Mouse (Mus musculus) MN1 (cell line): Measurements from ENCODE around the gene Skiv2l.
"Not testable (repeated sequence)": the region's sequence is repeated elsewhere in the genome, so short reads cannot be mapped to it uniquely, and the experiment has no call there.

Experiments used
- DNase-seq: peaks from one replicate; pipeline ENCODE4 v3.0.0-alpha.2; 2016; ENCODE audit warnings: low spot score

Gene Skiv2l

DNA sequence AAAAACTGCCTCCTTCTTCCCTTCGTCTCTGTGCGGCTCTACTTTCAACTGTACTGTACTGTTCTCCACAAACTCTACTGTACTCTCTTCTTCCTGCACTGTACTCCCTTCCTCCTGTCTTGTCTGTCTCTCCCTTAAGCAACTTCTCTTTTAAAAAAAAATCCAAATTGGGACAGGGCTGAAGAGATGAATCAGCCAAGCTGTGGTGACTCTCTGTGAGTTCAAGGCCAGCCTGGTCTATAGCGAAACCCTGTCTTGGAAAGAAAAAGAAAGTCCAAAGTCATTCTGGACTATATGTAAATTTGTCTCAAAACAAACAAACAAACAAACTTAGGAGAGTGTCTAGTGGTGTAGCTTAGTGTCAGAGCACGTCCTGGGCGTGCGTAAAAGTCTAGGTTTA is 24.3 kb upstream of the Skiv2l start:
- DNase-seq = no peak

DNA sequence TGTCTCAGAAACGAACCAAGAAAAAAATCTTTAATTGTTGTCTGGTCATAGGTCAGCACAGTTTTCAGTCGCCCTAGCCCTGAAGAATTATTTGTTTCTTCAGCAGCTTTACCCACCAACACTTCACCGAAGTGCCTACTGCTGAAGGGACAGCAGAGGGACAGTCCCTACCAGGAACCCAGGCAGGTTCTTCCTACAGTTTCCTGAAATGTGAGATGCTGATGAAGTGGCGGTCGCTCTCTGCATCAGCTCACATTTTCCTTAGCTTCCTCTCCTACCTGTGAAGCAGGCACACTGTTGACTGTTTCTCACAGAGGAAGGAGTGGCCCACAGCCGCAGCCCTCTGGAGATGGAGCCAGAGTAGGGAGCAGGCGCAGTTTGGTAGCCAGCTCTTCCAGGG is 16.0 kb upstream of the Skiv2l start:
- no peak for DNase-seq

DNA sequence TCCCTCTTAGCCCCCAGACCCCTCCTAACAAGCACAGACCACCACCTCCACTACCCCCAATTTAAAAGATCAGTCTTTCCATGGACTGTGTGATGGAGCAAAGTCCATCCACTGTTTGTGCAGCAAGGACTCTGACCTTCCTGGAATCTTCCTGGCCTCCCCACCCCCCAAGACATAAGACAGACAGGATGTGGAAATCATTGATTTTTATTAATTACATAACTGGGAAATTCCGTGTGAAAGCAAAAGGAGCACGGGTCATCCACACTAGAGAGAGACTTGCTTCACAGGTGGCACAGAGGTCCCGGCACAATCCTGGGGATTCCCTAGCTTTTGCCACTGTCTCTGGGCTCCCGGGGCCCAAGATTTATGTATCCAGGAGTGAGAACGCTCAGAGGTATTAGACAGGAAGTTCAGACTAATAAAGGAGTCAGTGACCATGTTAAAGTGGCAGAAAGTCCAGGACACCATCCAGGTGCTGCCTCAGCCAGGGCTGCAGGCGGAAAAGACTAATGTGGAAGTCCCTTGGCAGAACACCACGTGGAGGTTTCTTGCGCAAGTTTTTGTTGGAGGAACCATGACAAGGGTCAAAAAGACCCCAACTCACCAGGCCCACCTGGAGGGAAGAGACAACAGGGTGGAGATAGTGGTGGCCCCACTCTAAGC is 12.5 kb upstream of the Skiv2l start, which contains the start of gene Cfb:
TSS of gene Cfb (minus strand) at position 103 of the 666 bp plus-strand sequence.
- no peak for DNase-seq

DNA sequence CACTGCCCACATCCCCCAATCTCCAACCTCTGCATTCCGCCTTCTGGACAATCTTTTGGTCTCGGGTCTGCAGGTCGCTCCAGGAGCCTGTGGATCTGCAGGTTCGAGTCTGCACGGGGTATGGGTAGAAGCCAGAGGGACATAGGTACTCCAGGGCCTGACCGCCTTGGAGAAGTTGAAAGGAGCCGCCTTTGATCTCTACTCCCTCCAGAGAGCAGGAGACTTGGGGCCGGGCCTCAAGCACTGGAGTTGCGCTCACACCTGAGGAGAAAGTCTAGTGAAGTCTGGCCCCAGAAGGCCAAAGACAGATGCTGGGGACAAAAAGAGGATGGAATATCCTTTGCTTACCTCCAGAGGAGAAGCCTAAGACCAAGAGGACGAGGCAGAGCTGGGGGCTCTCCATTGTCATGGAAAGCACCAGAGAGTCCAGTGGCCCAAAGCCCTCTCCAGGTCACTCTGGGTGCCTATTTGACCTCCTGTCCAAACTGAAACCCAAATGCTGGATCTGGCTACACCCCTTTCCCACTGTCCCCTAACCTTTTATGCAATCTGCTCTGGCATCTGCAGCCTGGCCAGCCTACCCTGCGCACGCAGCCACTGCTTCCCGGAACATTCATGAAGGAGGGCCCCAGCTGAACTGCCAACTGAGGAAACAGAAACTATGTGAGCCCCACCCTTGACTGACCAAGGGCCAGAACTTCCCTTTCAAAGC is 11.8 kb upstream of the Skiv2l start:
- no peak for DNase-seq

DNA sequence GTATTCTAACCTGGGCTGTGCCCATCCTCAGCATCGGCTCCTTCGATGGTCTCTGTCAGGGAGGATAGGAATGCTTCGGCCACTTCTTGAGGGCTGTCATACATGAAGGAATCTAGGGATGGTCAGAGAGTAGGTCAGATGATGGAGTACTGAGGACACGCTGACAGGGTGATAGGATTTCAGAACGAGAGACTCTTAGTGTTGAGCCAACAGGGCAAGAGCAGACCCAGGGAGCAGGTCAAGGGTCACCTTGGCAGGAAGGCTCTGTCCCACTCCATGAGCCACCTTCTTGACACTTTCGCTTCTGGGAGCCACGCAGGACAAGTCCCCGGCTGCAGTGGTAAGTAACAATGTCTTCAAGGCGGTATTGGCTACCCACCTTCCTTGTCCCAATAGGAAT is 10.5 kb upstream of the Skiv2l start:
- DNase-seq = no peak

DNA sequence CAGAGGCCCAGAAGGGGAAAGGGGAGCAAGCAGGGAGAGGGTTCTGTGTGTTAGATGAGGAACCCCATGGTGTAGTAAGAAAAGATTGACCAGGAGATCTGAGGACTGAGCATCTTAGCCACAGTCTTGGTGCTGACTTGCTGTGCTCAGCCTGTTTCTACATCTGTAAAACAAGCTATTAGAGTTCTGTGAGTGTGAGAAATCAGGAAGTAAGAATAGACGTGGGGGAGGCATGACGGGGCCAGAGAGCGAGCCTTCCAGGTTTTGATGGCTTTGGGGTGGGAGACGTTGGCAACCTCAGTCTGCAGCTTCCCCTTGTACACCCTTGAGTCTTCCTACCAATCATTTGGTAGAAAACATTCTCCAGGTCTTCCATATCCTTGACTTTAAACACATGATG is 8.7 kb upstream of the Skiv2l start:
- DNase-seq = no peak

DNA sequence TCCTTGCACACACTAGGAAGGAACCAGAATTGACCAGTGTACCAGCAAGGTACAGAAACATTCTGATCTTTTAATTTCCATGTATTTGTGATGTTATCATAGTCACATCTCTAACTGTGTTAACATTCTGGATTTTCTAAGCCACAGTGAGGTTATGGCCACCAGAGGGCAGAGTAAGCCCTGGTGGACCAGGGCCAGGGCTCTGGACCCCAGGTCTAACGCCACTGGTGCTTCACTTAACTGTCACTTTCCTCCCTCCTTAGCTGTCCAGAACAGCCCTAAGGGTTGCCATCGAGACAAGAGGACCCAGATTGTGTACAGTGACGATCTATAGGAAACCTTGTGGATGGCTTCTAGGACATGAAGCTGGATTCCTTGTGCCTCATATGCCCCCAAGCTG is 5.8 kb upstream of the Skiv2l start:
- peak; percentile 72 for DNase-seq

DNA sequence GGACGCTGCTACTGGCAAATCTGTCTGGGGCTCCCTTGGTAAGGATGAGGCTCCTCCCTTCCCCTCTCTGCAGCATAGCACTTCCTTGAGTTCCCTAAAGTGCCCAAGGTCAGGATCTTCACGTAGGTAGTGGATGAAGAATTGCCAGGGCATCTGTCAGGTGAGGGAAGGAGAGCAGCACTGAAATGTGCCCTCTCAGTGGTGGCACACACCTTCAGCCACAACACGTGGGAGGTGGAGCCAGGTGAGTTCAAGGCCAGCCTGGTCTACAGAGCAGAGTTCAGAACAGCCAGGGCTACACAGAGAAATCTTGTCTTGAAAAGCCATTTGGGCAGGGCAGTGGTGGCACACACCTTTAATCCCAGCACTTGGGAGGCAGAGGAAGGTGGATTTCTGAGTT is 4.8 kb upstream of the Skiv2l start:
- DNase-seq = no peak

DNA sequence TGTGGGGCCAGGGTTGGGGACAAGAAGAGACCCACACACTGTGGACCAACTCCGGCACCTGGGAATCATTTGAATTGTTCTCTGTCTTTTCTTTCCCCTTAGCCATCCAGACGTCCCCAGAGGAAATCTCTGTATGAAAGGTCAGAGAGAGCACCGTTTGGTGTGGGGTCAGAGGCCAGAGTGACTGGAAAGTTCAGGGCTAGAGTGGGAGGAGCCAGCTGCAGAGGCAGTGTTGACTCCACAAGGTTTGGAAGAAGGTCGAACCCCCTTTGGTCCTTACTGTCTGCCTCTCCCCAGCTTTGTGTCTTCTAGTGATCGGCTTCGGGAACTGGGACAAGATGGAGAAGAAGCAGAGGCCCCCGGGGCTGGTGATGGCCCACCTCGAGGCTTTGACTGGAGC is 3.5 kb upstream of the Skiv2l start:
- DNase-seq = no peak

DNA sequence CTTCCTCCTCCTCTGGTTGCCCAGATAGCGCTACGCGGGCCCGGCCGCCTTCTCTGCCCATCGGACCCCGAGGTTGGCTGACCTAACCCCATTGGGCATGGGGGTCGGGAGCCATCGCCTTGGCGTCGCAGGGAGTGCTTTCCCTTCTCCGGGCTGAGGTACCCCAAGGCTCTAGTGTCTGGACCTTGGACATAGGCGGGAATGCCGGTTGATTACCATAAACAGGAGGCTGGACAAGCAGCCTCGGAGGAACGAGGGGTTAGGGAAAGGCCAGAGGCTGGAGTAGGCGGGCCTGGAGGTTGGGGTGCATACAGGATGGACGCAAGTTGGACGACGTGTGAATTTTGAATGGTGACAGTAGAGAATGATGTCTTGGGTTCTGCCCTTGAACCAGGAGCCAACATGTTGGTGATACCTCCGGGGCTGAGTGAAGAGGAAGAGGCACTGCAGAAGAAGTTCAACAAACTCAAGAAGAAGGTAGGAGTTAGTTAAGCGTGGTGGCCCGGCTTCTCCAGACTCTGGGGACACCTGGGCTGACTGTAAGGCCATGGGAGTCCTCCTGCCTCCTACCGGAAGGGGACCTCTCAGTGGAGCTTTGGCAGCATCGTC is 611 bp upstream of the Skiv2l start:
- DNase-seq = peak; percentile 20

DNA sequence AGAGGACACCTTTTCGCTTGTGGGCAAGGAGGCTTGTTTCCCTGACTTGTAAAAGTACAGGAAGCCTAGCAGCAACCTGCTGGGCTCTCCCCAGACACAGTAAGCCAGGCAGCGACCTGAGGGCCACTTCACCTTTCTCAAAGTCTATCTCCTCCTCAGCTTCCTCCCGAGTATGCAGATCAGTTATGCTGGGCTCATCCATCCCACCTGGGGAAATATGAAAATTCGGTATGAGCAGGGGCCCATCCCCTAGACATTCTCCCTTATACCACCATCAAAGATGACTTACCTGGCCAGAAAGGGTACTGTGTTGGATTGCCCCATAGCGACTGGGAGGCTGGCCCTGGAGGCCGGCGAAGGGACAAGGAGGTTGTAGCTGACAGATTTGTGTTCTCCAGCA is 2.4 kb downstream of the Skiv2l start:
- no peak for DNase-seq

DNA sequence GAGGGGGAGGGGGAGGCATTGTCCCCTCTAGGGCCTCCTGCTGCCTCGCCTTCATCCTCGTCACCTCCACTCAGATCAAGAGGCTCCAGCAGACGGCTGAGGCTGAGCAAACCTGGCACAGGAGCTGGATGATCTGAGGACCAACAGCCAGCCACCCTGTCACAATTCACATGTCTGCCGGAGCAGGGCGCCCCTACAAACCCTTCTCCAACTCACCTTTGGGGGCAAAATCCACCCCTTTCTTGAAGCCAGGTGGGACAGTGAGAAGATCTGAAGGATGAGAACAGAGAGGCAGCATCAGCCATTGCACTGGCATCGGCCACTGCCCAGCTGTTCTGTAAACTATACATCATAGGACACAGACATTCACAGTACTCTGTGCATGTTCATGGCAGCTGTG is 2.8 kb downstream of the Skiv2l start:
- DNase-seq = no peak

DNA sequence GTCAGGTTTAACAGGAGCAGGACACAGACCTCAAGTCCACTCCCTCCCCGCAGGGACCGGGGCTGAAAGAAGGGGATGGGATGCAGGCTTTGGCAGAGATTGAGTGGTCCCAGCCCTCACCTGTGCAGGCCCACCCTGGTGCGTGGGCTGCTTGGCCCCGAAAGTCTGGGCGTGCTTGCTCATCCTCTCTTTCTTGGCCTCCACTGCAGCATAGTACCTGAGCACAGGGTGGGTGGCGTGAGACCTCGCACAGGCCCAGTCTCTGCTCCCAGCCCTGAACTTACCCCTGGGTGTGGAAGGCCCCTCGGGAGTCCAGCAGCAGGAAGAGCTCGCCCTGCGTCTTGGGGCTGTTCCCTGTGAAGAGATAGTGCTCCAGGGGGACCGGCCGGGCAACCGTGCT is 5.1 kb downstream of the Skiv2l start:
- no peak for DNase-seq

DNA sequence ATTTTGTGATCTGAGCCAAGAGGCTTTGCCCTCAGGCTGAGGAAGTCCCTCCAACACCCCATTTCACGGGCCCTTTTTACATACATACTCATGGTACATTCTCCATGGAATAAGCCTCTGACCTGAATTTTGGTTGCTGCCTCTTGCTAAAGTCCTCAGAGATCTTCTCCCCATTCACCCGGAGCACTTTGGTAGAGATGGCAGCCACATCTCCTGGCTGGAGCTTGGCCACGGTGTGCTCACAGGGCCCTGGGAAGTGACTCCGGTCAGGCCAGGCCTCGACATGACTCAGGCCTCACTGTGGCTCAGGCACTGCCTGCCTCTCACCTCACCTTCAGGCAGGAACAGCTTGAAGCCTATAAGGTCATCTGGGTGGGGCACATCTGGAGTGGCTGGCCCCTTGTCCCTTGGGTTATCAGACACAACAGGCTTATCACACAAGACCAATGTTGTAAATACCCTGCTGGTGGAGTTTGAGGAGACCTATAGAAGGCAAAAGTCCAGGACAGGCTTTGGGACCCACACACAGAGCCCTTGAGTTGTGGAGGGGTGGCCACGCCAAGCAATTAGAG is 9.2 kb downstream of the Skiv2l start:
- DNase-seq = no peak

DNA sequence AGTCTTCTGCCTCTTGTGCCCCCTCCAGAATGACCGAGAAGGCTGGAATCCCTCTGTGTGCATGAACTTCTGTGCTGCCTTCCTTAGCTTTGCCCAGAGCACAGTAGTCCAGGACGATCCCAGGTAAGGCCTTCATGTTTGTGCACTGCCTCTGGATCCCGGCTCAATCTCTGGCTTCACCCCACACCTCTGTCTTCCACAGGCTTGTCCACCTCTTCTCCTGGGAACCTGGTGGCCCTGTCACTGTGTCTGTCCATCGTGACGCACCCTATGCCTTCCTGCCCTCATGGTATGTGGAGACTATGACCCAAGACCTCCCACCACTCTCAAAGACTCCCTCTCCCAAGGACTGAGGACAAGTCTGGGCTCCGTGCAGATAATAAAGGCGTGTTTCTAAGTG is 11.2 kb downstream of the Skiv2l start:
- DNase-seq = no peak

DNA sequence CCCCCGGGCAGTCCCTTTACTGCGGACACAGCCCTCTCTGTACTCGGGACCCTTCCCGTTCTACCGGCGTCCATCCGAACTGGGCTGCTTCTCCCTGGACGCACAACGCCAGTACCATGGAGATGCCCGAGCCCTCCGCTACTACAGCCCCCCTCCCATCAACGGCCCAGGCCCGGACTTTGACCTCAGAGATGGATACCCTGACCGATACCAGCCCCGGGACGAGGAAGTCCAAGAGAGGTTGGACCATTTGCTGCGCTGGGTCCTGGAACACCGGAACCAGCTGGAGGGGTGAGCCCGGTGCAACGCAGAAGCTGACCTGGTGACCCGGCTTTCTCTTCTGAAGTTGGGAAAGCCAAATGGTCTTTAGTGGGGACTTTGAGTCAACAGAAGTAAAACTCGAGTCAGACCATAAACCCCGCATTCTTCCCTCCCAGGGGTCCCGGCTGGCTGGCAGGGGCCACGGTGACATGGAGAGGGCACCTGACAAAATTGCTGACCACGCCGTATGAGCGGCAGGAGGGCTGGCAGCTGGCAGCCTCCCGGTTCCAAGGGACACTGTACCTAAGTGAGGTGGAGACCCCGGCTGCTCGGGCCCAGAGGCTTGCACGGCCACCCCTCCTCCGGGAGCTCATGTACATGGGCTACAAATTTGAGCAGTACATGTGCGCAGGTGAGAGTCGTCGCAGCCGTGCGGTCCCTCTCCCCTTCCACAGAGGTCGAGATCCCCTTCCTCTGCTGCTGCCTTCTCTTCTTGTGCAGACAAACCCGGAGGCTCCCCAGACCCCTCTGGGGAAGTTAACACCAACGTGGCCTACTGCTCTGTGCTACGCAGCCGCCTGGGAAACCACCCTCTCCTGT is 12.3 kb downstream of the Skiv2l start:
- no peak for DNase-seq

DNA sequence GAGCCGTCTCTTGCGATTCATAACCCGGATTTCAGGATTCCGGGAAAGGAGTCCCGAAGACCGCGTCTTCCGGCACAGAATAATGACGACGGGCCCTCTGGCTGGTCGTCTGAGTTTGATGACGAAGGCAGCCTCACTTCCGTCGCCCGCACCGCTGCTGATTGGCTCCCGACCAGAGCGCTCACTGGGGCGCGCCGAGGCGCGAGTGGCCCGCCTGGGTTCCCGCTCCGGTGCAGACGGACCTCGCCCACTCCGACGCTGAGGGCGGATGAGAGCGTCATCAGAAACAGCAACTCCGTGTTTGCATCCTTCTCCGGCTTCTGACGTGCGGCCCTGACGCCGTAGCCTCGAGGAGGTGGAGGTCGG is 13.2 kb downstream of the Skiv2l start, which contains the start of the genes Stk19 and Dxo:
TSS of gene Stk19 (minus strand) at position 90 of the 366 bp plus-strand sequence.
TSS of gene Dxo (plus strand) at position 164 of the 366 bp plus-strand sequence.
- peak; percentile 98 for DNase-seq

DNA sequence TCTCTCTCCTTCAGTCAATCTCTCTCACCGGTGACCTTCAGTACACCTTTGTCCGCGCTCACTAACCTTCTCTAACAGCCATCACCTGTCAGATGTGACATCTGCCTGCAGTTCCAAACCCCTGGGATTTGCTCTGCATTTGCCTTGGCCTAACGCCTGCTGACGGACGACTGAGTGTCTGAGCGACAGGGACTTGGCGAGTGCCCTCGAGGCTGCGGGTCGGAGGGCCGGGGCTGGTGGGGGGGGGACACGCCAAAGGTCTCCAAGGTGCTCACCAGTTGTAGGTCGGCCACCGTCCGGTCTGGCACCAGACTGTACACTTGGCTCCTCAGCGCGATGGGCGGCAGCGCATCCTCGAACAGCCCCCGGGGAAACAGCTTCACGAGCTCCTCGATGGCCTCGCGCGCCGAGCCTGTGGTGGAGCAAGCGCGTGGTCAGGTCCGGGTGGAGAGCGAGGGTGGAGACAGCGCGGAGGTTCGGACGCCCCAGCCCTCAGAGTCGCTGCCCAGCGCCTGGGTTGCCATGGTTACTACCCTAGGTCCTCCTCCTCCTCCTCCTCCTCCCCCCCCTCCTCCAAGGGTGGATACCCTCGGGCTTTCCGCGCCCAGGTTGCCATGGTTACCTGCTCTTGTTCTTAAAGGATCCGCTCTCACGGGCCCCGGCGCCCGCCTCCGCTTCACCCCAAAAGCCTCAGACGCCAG is 13.7 kb downstream of the Skiv2l start:
- no peak for DNase-seq

DNA sequence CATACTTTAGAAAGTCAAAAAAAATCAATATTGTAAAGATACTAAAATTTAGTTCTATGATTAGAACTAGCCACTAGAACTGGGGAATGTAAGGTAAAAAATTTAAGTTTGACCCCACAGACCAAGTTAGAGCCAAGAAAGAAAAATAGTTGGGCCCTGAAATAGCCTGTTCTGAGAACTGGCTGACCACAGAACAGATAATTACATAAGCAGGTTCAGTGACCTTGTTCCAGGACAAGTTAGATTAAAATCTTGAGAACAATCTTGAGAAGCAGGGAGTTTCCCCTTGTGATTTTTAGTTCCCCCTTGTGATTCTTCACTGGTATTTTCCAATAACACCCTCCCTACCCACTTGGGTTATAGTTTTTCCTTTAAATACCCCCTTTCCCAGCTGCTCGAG is 19.2 kb downstream of the Skiv2l start:
- not testable (repeated sequence) for DNase-seq

DNA sequence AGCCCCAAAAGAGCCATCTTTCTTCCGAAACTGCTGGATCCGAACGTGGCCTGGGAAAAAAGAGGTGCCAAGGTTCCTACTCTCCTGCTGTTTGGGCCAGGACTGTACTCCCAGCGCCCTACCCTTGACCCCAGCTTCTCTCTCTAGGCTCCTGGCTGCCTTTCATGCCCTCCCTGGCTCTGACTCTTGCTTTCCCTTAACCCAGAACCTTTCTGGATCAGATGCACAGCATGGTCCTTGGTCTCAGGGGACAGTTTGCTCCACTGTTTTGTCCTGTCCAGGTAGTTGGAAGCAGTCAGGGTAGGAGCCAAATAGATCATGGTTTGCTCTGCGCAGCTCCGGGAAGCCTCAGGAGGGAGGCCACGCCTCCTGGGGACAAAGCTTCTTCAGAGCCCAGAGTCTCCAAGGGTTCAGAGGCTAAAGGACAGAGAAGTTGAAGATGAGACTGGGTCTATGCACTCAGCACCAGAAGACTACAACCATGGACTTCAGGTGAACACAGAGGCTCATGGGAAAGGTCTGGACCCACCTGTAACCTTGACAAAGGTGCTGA is 35.1 kb downstream of the Skiv2l start:
- no peak for DNase-seq

DNA sequence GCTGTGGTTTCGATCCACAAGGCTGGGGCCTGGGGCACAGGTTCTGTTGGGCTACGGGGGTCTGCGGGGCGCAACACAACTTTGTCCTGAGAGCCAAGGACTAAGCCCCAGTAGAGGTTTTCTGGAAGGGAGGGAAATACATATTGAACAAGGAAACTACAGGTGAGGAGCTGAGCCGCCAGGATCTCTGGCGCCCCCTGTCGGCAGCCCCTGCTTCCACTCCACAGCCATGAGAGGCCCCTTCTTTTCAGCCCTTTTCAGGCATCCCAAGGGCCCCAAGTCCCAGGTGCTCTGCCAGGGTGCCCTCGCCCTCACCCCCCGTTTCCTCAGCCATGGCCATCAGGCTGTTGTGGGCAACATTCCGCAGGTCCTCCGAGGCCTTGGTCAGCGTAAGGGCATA is 36.3 kb downstream of the Skiv2l start:
- not testable (repeated sequence) for DNase-seq
